Mouse (Mus musculus): ENCODE measurements around the gene Peli2.

- no peak for TF ChIP-seq CTCF (IDR thresholded peaks at IDR 0.05; ENCODE audit: control insufficient read depth, insufficient read depth, low read length)
- no peak for TF ChIP-seq POLR2A (IDR thresholded peaks at IDR 0.05; ENCODE audit: borderline replicate concordance, control insufficient read depth, low read depth, low read length)
Observed at GRCm38 (mm10) chr14:48178304-48178995, 57.8 kb downstream of the Peli2 start.

Data from bone marrow, adult 2 months (tissue).